ENCODE assay signal across 20 mouse cellular contexts in the genomic region with DNA sequence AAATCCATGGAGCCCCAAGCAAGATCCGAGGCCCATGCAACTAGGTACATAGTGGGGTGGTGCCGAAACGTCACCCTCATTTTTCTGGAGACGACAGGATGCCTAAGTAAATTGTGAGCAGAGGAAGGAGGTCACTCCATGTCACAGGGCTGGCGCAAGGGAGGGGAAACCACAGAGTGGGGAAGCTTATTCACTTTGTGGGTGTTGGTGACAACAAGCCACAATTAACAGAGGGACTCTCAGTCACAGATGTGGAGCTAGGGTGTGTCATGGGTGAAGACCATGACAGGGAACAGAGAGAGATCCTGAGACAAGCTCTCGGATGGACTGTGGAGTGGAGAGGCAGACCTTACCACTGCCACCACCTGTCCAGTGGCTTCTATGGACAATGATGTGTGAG. TPM values are rescaled to one million over a fixed set of nuclear protein-coding genes. Genes with fewer than 3 reads are reported as not detected.
"Had no signal": no experiment of that assay in that cellular context is flagged by ENCODE, and none has a peak within 500 bp of the region (broad histone marks: within the 10 kb centered on the region; RNA-seq: fewer than 3 reads in every experiment).

No protein-coding gene starts in this region.

- H3K4me3 ChIP-seq: limb, embryonic 12.5 days; liver, embryonic 15.5 days; midbrain, embryonic 10.5 days; neural tube, embryonic 13.5 days; stomach, embryonic 15.5 days had no signal

- DNase-seq: kidney, adult 8-10 months; kidney, postnatal 36 days; layer of hippocampus, adult 9-11 months; lung, embryonic 14.5 days; lung, postnatal 10 days; midbrain, embryonic 14.5 days; right cerebral cortex, postnatal 14 days; thymus, postnatal 4 days had no signal

- ATAC-seq: intestine, postnatal 0 days had no signal

- H3K27ac ChIP-seq: limb, embryonic 12.5 days; liver, embryonic 15.5 days; midbrain, embryonic 10.5 days; neural tube, embryonic 13.5 days; stomach, embryonic 15.5 days had no signal

- H3K4me1 ChIP-seq: limb, embryonic 12.5 days; liver, embryonic 15.5 days; midbrain, embryonic 10.5 days; neural tube, embryonic 13.5 days; stomach, embryonic 15.5 days had no signal

RNA-seq across cellular contexts. Expression of gene Klk15, which starts 12.5 kb away (rescaled TPM):
- total RNA-seq: layer of hippocampus, adult 18-20 months; left cerebral cortex, postnatal 36 days had no signal
- polyA plus RNA-seq: intestine, postnatal 0 days; kidney, embryonic 16.5 days; limb, embryonic 12.5 days; liver, embryonic 11.5 days; liver, embryonic 15.5 days; lung, embryonic 14.5 days; midbrain, embryonic 10.5 days; midbrain, embryonic 14.5 days; neural tube, embryonic 13.5 days; spleen, adult 2 months; stomach, embryonic 15.5 days had no signal

RNA-seq across cellular contexts. Expression of gene Klk1b8, which starts 29.4 kb away (rescaled TPM):
- total RNA-seq: layer of hippocampus, adult 18-20 months; left cerebral cortex, postnatal 36 days had no signal
- polyA plus RNA-seq: intestine, postnatal 0 days; kidney, embryonic 16.5 days; limb, embryonic 12.5 days; liver, embryonic 11.5 days; liver, embryonic 15.5 days; lung, embryonic 14.5 days; midbrain, embryonic 10.5 days; midbrain, embryonic 14.5 days; neural tube, embryonic 13.5 days had no signal

RNA-seq across cellular contexts. Expression of gene Klk4, which starts 40.1 kb away (rescaled TPM):
- total RNA-seq: layer of hippocampus, adult 18-20 months; left cerebral cortex, postnatal 36 days had no signal
- polyA plus RNA-seq: intestine, postnatal 0 days; kidney, embryonic 16.5 days; limb, embryonic 12.5 days; liver, embryonic 15.5 days; lung, embryonic 14.5 days; midbrain, embryonic 10.5 days; midbrain, embryonic 14.5 days; spleen, adult 2 months; stomach, embryonic 15.5 days; testis, adult 2 months had no signal

RNA-seq across cellular contexts. Expression of gene Klk1b1, which starts 45.5 kb away (rescaled TPM):
- total RNA-seq: layer of hippocampus, adult 18-20 months; left cerebral cortex, postnatal 36 days had no signal
- polyA plus RNA-seq: intestine, postnatal 0 days; kidney, embryonic 16.5 days; limb, embryonic 12.5 days; liver, embryonic 11.5 days; liver, embryonic 15.5 days; lung, embryonic 14.5 days; midbrain, embryonic 10.5 days; midbrain, embryonic 14.5 days; neural tube, embryonic 13.5 days; spleen, adult 2 months; stomach, embryonic 15.5 days had no signal

RNA-seq across cellular contexts. Expression of gene Klk1b9, which starts 54.8 kb away (rescaled TPM):
- total RNA-seq: layer of hippocampus, adult 18-20 months; left cerebral cortex, postnatal 36 days had no signal
- polyA plus RNA-seq: intestine, postnatal 0 days; kidney, embryonic 16.5 days; limb, embryonic 12.5 days; liver, embryonic 11.5 days; liver, embryonic 15.5 days; lung, embryonic 14.5 days; midbrain, embryonic 10.5 days; midbrain, embryonic 14.5 days; neural tube, embryonic 13.5 days; stomach, embryonic 15.5 days had no signal
